Mouse (Mus musculus): ENCODE data around the gene Nrip3. TPM values are rescaled to one million over a fixed set of nuclear protein-coding genes. Genes with fewer than 3 reads are reported as not detected.
A peak's percentile ranks its signal among the peaks of the same experiment; 100 is the strongest.

The Nrip3 gene
- polyA plus RNA-seq, 1 experiment from 2014 or later, result 0.58 TPM

GRCm38 (mm10) chr7:109799168-109799567 lies 17.3 kb upstream of the Nrip3 start:
- peak; percentile 51 for DNase-seq (ENCODE audit: low spot score)
- Histone ChIP-seq H3K4me3 (ENCODE audit: low read depth, low read length) (no peak overlapping the region), H3K4me2 (replicated peaks; ENCODE audit: low read depth, low read length) (no peak overlapping the region), H3K27me3 (replicated peaks; ENCODE audit: insufficient read depth, low read length) (no peaks in the 10 kb centered on the region), H3K4me1 (ENCODE audit: insufficient read depth, low read depth, low read length) (no peaks in the 10 kb centered on the region), H3K36me3 (ENCODE audit: insufficient read depth, low read length) (no peaks in the 10 kb centered on the region), H3K27ac (ENCODE audit: low read length) (no peak overlapping the region), H3K9me3 (ENCODE audit: low read length) (no peaks in the 10 kb centered on the region), H3K9ac (replicated peaks; ENCODE audit: low read depth) (no peak overlapping the region)
- ATAC-seq, result 0 out of 2 replicates have a peak, but pooled peaks have one; percentile 18
- TF ChIP-seq EP300 (IDR thresholded peaks at IDR 0.05) (no peak), CTCF (IDR thresholded peaks at IDR 0.05) (no peak)
- 32% methylated on average over 11 of the region's 11 CpGs for WGBS

DNA sequence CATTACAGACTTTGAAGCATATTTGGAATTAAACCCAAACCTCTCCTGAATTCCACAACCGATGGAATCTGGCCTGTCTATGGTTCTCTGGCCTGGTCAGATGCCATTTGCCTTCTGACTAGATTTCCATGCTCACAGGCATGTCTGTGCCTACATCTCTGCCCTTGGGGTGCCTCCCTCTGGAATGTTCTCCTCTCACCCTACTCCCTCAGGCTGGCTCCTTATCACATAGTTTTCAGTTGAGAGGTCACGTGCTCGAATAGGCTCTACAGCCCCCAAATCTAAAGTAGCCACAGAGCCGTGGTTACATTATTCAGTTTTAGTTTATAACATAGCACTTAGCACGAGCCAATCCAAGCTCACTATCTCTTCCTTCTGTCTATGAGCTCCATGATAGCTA lies 13.7 kb upstream of the Nrip3 start:
- ATAC-seq (peak; percentile 77), DNase-seq (ENCODE audit: low spot score) (peak; percentile 52)
- H3K36me3 ChIP-seq (ENCODE audit: insufficient read depth, low read length), result no peaks in the 10 kb centered on the region
- no peaks in the 10 kb centered on the region for H3K4me1 ChIP-seq (ENCODE audit: insufficient read depth, low read depth, low read length)
- no peak overlapping the region for H3K4me2 ChIP-seq (replicated peaks; ENCODE audit: low read depth, low read length)
- 30% methylated on average over 5 of the region's 5 CpGs for WGBS
- H3K27me3 ChIP-seq (replicated peaks; ENCODE audit: insufficient read depth, low read length), result no peaks in the 10 kb centered on the region
- H3K9me3 ChIP-seq (ENCODE audit: low read length), result no peaks in the 10 kb centered on the region
- H3K4me3 ChIP-seq (ENCODE audit: low read depth, low read length), result no peak overlapping the region
- 0 out of 2 replicates have a peak, but pooled peaks have one; percentile 31 for TF ChIP-seq EP300 (IDR thresholded peaks at IDR 0.05)
- no peak for TF ChIP-seq CTCF (IDR thresholded peaks at IDR 0.05)
- H3K27ac ChIP-seq (ENCODE audit: low read length), result no peak overlapping the region
- no peak overlapping the region for H3K9ac ChIP-seq (replicated peaks; ENCODE audit: low read depth)

DNA sequence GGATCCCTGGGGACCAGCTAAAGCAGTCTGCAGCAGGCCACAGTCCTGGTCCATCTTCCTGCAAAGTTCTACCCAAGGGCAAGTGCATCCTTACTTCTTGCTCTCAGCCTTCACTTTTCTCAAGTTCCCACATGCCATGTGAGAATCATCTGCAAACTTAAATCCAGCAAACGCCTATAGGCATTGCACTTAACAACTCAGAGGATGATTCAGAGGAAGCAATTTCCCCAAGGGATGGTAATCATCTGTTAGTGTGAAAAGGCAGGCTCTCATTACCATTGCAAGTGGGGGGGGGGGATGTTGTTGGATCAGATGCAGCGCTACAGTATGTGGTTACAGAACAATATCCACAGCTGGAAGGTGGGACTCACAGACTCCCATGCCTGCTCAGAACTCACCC lies 12.7 kb upstream of the Nrip3 start:
- Histone ChIP-seq H3K9ac (replicated peaks; ENCODE audit: low read depth) (no peak overlapping the region), H3K4me1 (ENCODE audit: insufficient read depth, low read depth, low read length) (no peaks in the 10 kb centered on the region), H3K4me3 (ENCODE audit: low read depth, low read length) (no peak overlapping the region), H3K9me3 (ENCODE audit: low read length) (no peaks in the 10 kb centered on the region), H3K4me2 (replicated peaks; ENCODE audit: low read depth, low read length) (no peak overlapping the region), H3K27me3 (replicated peaks; ENCODE audit: insufficient read depth, low read length) (no peaks in the 10 kb centered on the region), H3K36me3 (ENCODE audit: insufficient read depth, low read length) (no peaks in the 10 kb centered on the region), H3K27ac (ENCODE audit: low read length) (no peak overlapping the region)
- DNase-seq (ENCODE audit: low spot score) (no peak), ATAC-seq (no peak)
- 66% methylated on average over 2 of the region's 2 CpGs for WGBS
- no peak for TF ChIP-seq EP300 (IDR thresholded peaks at IDR 0.05)
- no peak for TF ChIP-seq CTCF (IDR thresholded peaks at IDR 0.05)

DNA sequence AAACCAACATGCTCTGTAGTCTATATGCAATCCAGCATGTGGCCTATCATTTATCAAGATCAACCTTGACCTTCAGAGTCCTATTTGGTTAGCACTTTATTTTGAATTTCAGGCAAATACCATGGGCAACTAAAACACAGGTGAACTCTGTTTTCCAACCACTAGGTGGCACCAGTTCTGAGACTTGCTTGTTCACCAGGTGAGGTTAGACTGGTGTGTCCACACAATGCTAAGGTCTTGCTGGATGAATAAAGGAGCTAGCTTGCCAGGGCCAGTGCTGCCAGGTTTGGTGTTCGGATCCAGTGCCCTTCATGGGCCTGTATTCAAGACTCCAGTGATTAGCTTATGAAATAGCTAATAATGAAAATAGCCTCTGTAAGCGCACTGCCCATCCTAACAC lies 10.9 kb upstream of the Nrip3 start:
- WGBS, result 71% methylated on average over 2 of the region's 2 CpGs

DNA sequence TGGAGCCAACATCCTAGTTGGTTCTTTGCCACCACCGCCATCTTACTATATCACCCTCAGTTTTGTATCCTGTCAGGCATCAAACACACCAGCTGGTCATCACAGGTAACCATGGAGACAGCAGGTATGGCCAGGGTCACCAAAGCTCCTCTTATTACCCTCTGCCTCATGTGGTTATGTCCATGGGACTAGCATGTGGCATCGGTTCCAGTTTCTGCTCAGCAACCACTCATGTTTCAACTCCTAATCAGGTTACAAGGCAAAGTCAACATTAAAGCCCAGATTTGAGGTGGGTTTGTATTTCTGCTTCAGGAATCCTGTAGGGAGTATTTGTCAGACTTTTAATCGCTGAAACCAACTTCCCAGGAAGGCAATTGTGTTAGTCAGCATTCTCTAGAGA lies 9.0 kb upstream of the Nrip3 start:
- no peak overlapping the region for H3K9ac ChIP-seq (replicated peaks; ENCODE audit: low read depth)
- 63% methylated on average over 3 of the region's 3 CpGs for WGBS
- ATAC-seq (no peak), DNase-seq (ENCODE audit: low spot score) (no peak)
- no peaks in the 10 kb centered on the region for H3K36me3 ChIP-seq (ENCODE audit: insufficient read depth, low read length)
- H3K27me3 ChIP-seq (replicated peaks; ENCODE audit: insufficient read depth, low read length), result no peaks in the 10 kb centered on the region
- TF ChIP-seq EP300 (IDR thresholded peaks at IDR 0.05), result no peak
- TF ChIP-seq CTCF (IDR thresholded peaks at IDR 0.05), result no peak
- no peaks in the 10 kb centered on the region for H3K9me3 ChIP-seq (ENCODE audit: low read length)
- no peak overlapping the region for H3K4me3 ChIP-seq (ENCODE audit: low read depth, low read length)
- no peaks in the 10 kb centered on the region for H3K4me1 ChIP-seq (ENCODE audit: insufficient read depth, low read depth, low read length)
- H3K4me2 ChIP-seq (replicated peaks; ENCODE audit: low read depth, low read length), result no peak overlapping the region
- H3K27ac ChIP-seq (ENCODE audit: low read length), result no peak overlapping the region

More for the DNA sequence above, 10.9 kb upstream of the Nrip3 start:
- no peak overlapping the region for H3K27ac ChIP-seq (ENCODE audit: low read length)
- no peak overlapping the region for H3K9ac ChIP-seq (replicated peaks; ENCODE audit: low read depth)
- H3K4me1 ChIP-seq (ENCODE audit: insufficient read depth, low read depth, low read length), result no peaks in the 10 kb centered on the region
- no peaks in the 10 kb centered on the region for H3K27me3 ChIP-seq (replicated peaks; ENCODE audit: insufficient read depth, low read length)
- DNase-seq (ENCODE audit: low spot score) (peak; percentile 75), ATAC-seq (peak; percentile 50)
- no peaks in the 10 kb centered on the region for H3K36me3 ChIP-seq (ENCODE audit: insufficient read depth, low read length)
- H3K4me2 ChIP-seq (replicated peaks; ENCODE audit: low read depth, low read length), result no peak overlapping the region
- TF ChIP-seq EP300 (IDR thresholded peaks at IDR 0.05), result no peak
- peak; percentile 85 for TF ChIP-seq CTCF (IDR thresholded peaks at IDR 0.05)
- no peaks in the 10 kb centered on the region for H3K9me3 ChIP-seq (ENCODE audit: low read length)
- H3K4me3 ChIP-seq (ENCODE audit: low read depth, low read length), result no peak overlapping the region

DNA sequence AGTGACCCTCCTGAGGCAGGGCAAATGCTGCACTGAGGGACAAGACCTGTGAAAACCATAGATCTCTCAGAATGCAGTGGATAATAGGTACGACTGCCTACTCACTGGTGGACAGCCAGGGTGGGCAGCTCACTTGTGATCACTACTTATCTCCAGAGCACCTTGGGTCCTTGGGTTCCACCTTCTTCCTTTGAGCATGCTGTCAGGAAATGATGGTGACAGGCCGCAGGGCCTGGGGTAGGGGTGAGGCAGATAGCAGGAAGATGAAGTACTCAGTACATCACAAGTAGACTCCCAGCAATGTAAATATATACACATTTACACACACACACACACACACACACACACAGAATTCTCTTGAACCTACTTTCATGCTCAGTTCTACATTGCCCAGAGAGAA lies 6.0 kb upstream of the Nrip3 start:
- TF ChIP-seq EP300 (IDR thresholded peaks at IDR 0.05) (no peak), CTCF (IDR thresholded peaks at IDR 0.05) (no peak)
- Histone ChIP-seq H3K9me3 (ENCODE audit: low read length) (no peaks in the 10 kb centered on the region), H3K4me3 (ENCODE audit: low read depth, low read length) (no peak overlapping the region), H3K27ac (ENCODE audit: low read length) (no peak overlapping the region), H3K9ac (replicated peaks; ENCODE audit: low read depth) (no peak overlapping the region), H3K4me2 (replicated peaks; ENCODE audit: low read depth, low read length) (no peak overlapping the region), H3K36me3 (ENCODE audit: insufficient read depth, low read length) (no peaks in the 10 kb centered on the region), H3K4me1 (ENCODE audit: insufficient read depth, low read depth, low read length) (no peaks in the 10 kb centered on the region), H3K27me3 (replicated peaks; ENCODE audit: insufficient read depth, low read length) (no peaks in the 10 kb centered on the region)
- DNase-seq (ENCODE audit: low spot score) (no peak), ATAC-seq (no peak)
- 63% methylated on average over 2 of the region's 2 CpGs for WGBS

GRCm38 (mm10) chr7:109783281-109783680 lies 1.5 kb upstream of the Nrip3 start:
- no peaks in the 10 kb centered on the region for H3K36me3 ChIP-seq (ENCODE audit: insufficient read depth, low read length)
- H3K4me2 ChIP-seq (replicated peaks; ENCODE audit: low read depth, low read length), result no peak overlapping the region
- H3K9ac ChIP-seq (replicated peaks; ENCODE audit: low read depth), result no peak overlapping the region
- DNase-seq (ENCODE audit: low spot score), result no peak
- H3K4me3 ChIP-seq (ENCODE audit: low read depth, low read length), result no peak overlapping the region
- no peak for TF ChIP-seq EP300 (IDR thresholded peaks at IDR 0.05)
- TF ChIP-seq CTCF (IDR thresholded peaks at IDR 0.05), result no peak
- no peak for ATAC-seq
- H3K4me1 ChIP-seq (ENCODE audit: insufficient read depth, low read depth, low read length), result peaks cover 7% of the 10 kb centered on the region; the same call in 1 of the 2 replicates
- H3K27ac ChIP-seq (ENCODE audit: low read length), result no peak overlapping the region
- WGBS, result 25% methylated on average over 7 of the region's 7 CpGs
- peaks cover 8% of the 10 kb centered on the region; the same call in 1 of the 2 replicates for H3K27me3 ChIP-seq (replicated peaks; ENCODE audit: insufficient read depth, low read length)
- H3K9me3 ChIP-seq (ENCODE audit: low read length), result no peaks in the 10 kb centered on the region
